Mouse (Mus musculus): ENCODE measurements around the gene Cpm.

Cpm gene

DNA sequence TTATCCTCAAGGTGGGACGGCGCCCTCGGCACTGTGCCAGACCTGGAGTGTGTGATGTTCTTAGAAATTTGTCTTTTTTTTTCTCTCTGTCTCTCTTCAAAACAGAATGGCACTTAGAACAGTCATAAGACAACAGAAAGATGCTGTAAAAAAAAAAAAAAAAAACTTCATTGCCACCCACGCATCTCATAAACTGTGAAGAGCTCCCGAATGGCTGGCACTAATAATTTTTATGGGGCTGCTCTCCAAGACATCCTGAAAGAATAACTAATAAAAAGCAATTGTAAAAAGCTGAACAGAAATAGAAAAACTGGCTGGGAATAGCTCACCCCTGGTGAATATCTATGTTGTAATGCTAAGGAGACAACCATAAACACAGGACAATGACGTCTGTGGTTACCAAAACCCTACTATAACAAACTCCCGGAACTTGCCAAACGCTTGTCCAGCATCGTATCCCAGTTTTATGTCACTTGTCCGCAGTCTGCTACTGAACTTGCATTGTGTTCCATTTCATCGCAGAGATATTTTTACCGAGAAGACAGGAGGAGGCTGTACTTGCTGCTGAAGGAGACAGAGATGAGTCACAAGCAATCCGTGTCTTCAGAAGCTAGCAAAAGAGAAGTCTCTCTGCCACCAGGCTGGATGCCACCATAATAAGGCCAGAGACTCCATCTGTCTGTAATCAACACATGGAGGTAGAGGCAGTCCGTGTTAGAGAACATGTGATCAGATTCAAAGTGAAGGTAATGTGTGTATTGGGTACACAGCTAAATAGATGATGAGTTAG, 25.3 kb upstream of the Cpm start:
- in situ Hi-C loops (cut with MboI; ENCODE audit: low pct_unique_long_range_greater_than_20kb in 1 of 2, low sequenced_read_pairs in 2 of 2, unreplicated experiment in 1 of 2) = no loop called here

DNA sequence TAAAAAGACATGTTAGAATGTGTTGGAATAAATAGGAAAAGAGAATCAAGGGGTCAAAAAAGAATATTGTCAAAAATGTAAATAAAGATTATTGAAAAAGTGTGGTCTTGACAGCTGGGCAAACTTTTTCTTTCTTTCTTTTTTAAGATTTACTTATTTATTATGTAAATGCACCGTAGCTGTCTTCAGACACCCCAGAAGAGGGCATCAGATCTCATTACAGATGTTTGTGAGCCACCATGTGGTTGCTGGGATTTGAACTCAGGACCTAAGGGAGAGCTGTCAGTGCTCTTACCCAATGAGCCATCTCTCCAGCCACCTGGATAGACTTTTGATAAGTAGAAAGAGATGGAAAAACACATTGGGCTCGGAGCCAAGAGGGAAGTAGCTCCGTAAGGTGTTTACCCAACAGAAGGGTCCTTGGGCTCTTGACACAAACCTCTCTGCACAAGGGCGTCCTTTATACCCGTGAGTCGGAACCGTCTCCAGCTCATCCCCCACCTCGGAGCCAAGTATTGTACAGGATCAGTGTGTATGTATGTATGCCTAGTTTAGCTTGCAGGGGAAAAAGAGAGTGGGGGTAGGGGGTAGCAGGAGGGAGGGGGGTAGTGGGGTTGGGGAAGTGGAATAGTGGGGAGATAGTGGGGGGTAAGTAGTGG, 24.5 kb upstream of the Cpm start:
- in situ Hi-C loops (cut with MboI; ENCODE audit: low pct_unique_long_range_greater_than_20kb in 1 of 2, low sequenced_read_pairs in 2 of 2, unreplicated experiment in 1 of 2) = no loop called here

- in situ Hi-C loops (cut with MboI; ENCODE audit: low pct_unique_long_range_greater_than_20kb in 1 of 2, low sequenced_read_pairs in 2 of 2, unreplicated experiment in 1 of 2) = no loop called here
These were observed 23.7 kb upstream of the Cpm start for GRCm38 (mm10) chr10:117605283-117606243.

DNA sequence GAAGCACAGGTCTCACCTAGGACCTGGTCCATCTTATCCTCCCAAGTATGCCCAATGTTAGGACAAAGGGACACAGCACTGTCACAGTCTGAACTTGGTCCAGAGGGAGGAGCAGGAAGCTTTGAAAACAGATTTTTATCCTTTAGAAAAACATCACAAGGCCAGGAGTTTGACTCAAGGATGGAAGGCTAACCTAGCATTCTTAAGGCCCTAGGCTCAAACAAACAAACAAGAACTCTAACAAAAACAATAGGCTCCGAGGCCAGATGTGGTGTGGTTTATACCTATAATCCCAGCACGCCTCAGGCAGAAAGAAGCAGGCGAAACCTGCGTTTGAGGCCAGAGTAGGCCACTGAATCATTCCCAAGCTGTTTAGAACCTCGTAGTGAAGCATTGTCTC, 22.9 kb upstream of the Cpm start:
- in situ Hi-C loops (cut with MboI; ENCODE audit: low pct_unique_long_range_greater_than_20kb in 1 of 2, low sequenced_read_pairs in 2 of 2, unreplicated experiment in 1 of 2) = no loop called here

- in situ Hi-C loops (cut with MboI; ENCODE audit: low pct_unique_long_range_greater_than_20kb in 1 of 2, low sequenced_read_pairs in 2 of 2, unreplicated experiment in 1 of 2) = no loop called here
These were observed 22.1 kb upstream of the Cpm start for GRCm38 (mm10) chr10:117607051-117607803.

DNA sequence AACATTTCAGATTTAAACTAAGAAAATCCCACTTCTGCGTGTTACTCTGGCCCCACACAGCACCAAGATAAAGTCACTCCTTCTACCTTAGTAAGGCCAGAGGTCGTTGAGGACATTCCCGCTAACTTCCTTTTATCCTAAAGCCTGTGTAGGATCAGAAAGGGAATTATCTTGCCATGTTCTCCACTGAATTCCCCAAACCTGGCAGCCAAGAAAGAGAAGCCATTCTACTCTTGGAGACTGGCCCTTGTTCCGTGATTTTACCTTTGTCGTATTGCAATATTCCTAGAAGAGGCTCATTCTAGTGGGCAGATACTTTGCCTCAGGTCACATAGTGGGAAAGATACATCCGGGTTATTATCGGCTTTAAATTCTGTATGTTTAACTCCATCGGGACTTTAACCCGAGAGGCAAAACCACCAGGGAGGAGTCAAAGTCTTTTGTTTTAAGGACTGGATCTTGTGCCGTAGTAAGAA, 21.5 kb upstream of the Cpm start:
- in situ Hi-C loops (cut with MboI; ENCODE audit: low pct_unique_long_range_greater_than_20kb in 1 of 2, low sequenced_read_pairs in 2 of 2, unreplicated experiment in 1 of 2) = no loop called here

DNA sequence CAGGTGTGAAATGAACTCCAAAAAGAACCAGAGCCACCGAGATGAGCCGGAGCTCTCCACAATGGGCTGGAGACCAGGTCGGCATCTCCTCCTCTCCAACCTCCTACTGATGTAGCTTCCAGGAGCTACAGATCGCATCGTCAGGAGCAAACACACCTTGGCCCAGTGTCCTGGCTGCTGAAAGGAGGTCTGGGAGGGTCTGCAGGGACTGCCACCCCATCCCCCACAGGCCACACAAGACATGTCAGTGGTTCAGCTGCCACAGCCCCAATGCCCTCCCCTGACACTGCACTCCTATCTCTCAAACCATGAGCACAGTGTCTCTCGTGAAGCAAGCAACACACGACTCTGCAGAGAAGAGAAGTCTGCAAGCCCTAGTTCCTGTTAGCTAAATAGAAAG, 20.8 kb upstream of the Cpm start:
- in situ Hi-C loops (cut with MboI; ENCODE audit: low pct_unique_long_range_greater_than_20kb in 1 of 2, low sequenced_read_pairs in 2 of 2, unreplicated experiment in 1 of 2) = no loop called here

DNA sequence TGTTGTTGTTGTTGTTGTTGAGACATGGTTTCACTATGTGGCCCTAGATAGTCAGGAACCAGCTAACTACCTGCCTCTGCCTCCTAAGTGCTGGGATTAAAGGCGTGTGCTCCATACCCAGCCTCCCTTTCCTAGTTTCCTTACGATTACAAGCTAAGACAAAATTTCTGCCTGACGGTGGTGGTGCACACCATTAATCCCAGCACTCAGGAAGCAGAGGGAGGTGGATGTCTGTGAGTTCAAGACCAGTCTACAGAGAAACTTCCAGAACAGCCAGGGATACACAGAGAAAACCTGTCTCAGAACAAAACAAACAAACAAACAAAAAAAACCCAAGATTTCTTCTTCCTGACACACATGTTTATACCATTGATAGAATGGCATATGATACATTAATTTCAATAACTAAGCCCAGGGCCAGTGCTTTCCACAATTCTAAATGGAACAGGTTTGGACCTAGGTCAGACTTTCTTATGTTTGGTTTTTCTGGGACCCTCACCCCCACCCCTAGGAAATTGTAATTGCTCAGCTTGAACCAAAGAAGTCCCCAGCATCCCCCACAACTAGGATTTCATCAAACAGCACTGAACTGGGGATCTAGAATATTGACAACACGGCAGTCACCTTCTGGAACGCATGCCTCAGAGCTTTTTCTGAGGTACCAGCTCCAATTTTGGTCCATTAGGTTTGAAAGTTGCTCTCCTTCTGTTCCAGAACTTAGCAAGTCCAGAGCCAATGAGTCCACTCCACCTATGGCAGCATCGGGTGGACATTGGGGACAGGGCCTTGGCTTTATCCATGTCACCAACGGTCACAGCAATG, 20.1 kb upstream of the Cpm start:
- in situ Hi-C loops (cut with MboI; ENCODE audit: low pct_unique_long_range_greater_than_20kb in 1 of 2, low sequenced_read_pairs in 2 of 2, unreplicated experiment in 1 of 2) = no loop called here

DNA sequence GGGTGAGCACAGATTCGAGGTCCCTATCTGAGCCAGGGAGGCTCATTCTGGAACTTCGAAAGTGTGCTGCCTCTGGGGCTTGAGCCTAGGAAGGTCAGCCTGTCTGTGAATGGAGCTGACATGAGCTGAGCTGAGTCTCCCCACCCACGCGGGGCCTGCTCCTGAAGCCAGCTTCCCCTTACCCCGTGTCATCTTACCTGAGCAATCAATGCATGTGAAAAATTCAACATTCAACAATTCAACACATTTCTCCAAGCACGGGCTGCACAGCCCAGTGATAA, 19.6 kb upstream of the Cpm start:
- in situ Hi-C loops (cut with MboI; ENCODE audit: low pct_unique_long_range_greater_than_20kb in 1 of 2, low sequenced_read_pairs in 2 of 2, unreplicated experiment in 1 of 2) = no loop called here

GRCm38 (mm10) chr10:117610160-117610764, 19.0 kb upstream of the Cpm start:
- in situ Hi-C loops (cut with MboI; ENCODE audit: low pct_unique_long_range_greater_than_20kb in 1 of 2, low sequenced_read_pairs in 2 of 2, unreplicated experiment in 1 of 2) = no loop called here

GRCm38 (mm10) chr10:117610794-117611384, 18.4 kb upstream of the Cpm start:
- in situ Hi-C loops (cut with MboI; ENCODE audit: low pct_unique_long_range_greater_than_20kb in 1 of 2, low sequenced_read_pairs in 2 of 2, unreplicated experiment in 1 of 2) = no loop called here

DNA sequence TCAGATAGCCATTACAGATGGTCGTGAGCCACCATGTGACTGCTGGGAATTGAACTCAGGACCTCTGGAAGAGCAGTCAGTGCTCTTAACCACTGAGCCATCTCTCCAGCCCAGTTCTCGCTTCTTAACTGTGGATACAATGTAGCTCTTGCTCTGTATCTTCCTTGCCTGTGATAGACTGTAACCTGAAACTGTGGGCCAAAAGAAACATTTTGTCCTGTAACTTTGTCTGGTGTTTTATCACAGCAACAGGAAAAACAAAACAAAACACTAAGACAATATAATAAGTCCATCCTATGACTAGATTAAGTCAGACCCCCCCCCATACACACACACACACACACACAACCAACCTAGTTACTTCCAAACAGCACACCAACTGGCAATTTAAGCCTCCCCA, 17.8 kb upstream of the Cpm start:
- in situ Hi-C loops (cut with MboI; ENCODE audit: low pct_unique_long_range_greater_than_20kb in 1 of 2, low sequenced_read_pairs in 2 of 2, unreplicated experiment in 1 of 2) = no loop called here

DNA sequence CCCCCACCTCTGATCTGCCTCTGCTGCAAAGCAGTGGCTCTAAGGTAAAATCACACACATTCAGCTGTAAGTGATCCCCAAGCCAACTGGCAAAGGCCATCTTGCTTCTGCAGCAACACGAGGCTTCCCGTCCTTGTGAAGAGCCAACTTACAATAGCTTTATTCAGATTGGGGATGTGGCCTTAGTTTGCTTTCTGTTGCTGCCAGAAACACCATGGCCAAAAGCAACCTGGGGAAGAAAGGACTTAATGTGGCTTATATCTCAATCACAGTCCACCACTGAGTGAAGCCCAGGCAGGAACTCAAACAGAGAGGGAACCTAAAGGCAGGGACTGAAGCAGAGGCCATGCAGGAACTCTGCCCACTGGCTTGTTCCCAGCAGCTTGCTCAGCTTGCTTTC, 17.3 kb upstream of the Cpm start:
- in situ Hi-C loops (cut with MboI; ENCODE audit: low pct_unique_long_range_greater_than_20kb in 1 of 2, low sequenced_read_pairs in 2 of 2, unreplicated experiment in 1 of 2) = no loop called here

DNA sequence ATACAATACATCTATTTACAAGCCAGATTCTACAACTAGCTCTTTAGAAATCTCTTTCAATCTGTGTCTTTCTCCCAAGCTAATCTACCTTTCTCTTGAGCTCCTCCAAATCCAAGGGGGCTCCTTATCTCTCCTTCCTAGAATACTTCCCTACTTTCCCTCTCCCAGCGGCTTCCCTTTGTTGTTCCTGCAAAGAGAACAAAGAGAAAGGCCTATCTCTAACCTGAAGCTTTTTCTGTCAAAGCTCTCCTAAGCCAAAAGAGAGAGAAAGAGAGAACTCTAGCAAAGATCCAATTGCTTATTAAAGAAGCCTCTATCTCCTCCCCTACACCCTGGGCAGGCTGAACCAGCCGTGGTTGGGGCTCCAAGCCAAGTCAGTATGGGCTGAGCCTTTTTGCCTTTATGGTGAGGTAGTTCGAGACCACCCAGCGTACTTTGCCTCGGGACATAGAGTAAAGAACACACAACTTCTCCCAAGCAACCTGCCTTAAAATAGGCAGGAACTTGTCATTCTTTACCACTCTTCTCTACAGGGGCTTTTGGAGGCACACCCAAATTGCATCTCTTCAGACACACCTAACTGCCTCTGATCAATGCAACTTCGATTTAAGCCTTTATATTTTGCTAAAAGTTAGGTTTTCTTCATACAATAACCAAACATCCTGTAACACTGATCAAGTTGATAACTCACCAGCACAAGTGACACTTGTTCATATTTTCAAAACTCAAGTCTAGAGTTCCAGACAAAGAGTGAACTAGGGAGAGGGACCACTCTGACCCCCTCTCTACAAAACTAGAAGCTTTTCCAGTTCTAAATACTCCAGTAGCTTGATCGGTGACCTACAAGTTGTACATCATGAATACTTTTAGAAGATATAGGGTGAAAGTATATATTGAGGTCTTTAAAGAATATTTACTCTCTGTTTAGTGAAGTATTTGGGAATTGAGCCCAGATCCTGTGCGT, 16.4 kb upstream of the Cpm start:
- in situ Hi-C loops (cut with MboI; ENCODE audit: low pct_unique_long_range_greater_than_20kb in 1 of 2, low sequenced_read_pairs in 2 of 2, unreplicated experiment in 1 of 2) = no loop called here

DNA sequence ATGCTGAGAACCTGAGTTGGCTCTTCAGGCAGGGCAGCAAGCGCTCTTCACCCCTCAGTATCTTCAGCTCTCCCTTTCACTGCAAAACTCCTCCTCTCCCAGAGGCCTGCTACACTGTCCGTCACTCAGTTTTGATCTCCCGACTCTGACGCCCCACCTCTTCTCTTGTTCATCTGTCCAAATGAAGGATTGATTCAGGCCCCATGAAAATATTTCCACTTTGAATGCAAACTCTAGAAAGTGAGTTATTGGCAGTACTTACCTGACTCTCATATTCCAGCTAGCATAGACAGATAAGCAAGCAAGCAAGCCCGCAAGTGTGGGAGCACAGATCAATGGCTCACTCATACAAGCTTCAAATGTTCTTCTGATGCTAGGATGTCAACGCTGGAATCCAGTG, 15.3 kb upstream of the Cpm start:
- in situ Hi-C loops (cut with MboI; ENCODE audit: low pct_unique_long_range_greater_than_20kb in 1 of 2, low sequenced_read_pairs in 2 of 2, unreplicated experiment in 1 of 2) = no loop called here

GRCm38 (mm10) chr10:117614387-117614786, 14.9 kb upstream of the Cpm start:
- in situ Hi-C loops (cut with MboI; ENCODE audit: low pct_unique_long_range_greater_than_20kb in 1 of 2, low sequenced_read_pairs in 2 of 2, unreplicated experiment in 1 of 2) = no loop called here

All from mouse embryonic stem cell (cell line).